Mouse (Mus musculus): ENCODE data around the gene 1600015I10Rik. TPM values are rescaled to one million over a fixed set of nuclear protein-coding genes. Genes with fewer than 3 reads are reported as not detected.
A peak's percentile ranks its signal among the peaks of the same experiment; 100 is the strongest.

1600015I10Rik gene
- polyA plus RNA-seq, 2 experiments: not detected

DNA sequence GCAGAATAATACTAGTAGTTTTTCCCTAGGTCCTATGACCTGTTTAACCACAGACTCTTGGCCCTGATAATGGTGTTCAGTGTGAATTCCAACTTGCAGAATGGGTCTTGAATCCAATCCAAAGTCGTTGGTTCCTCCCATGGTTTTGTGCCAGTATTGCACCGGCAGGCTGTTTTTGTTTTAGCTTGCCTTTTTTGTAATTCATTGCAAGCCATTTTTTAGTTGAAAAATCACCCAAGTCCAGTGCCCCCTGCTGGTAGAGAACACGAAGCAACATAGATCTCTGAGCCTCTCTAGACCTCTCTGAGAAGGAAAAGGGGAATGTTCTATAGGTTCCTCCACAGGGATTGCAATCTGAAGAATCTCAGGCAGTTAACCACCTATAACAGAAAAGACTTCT is 17.7 kb upstream of the 1600015I10Rik start:
- no peak for DNase-seq (ENCODE audit: low read depth in 3 of 3, low spot score in 3 of 3)

GRCm38 (mm10) chr6:48913587-48913986 is 16.1 kb upstream of the 1600015I10Rik start:
- H3K9me3 ChIP-seq (ENCODE audit: control insufficient read depth, low read length): no peaks in the 10 kb centered on the region
- ATAC-seq (ENCODE audit: insufficient read depth): no peak

More for the DNA sequence above, 17.7 kb upstream of the 1600015I10Rik start:
- Histone ChIP-seq H3K4me2 (ENCODE audit: low read depth) (no peak overlapping the region), H3K27me3 (ENCODE audit: control insufficient read depth, insufficient read depth, low read length) (no peaks in the 10 kb centered on the region), H3K36me3 (replicated peaks; ENCODE audit: control insufficient read depth, insufficient read depth, low read depth) (no peaks in the 10 kb centered on the region), H3K4me1 (replicated peaks; ENCODE audit: control insufficient read depth in 2 of 2, insufficient read depth in 2 of 2, low read length in 1 of 2) (no peaks in the 10 kb centered on the region), H3K9ac (replicated peaks) (no peak overlapping the region), H3K27ac (no peak overlapping the region), H3K9me3 (ENCODE audit: control insufficient read depth, low read length) (no peaks in the 10 kb centered on the region), H3K4me3 (ENCODE audit: insufficient read depth in 1 of 2, low read depth in 2 of 2, low read length in 2 of 2) (no peak overlapping the region)
- ATAC-seq (ENCODE audit: insufficient read depth): no peak
- WGBS (ENCODE audit: insufficient replicate concordance): 13% methylated on average over 3 of the region's 3 CpGs
- no peak for TF ChIP-seq EP300 (IDR thresholded peaks at IDR 0.05; ENCODE audit: low read depth)
- TF ChIP-seq CTCF (IDR thresholded peaks at IDR 0.05; ENCODE audit: low read depth): peak; percentile 49

DNA sequence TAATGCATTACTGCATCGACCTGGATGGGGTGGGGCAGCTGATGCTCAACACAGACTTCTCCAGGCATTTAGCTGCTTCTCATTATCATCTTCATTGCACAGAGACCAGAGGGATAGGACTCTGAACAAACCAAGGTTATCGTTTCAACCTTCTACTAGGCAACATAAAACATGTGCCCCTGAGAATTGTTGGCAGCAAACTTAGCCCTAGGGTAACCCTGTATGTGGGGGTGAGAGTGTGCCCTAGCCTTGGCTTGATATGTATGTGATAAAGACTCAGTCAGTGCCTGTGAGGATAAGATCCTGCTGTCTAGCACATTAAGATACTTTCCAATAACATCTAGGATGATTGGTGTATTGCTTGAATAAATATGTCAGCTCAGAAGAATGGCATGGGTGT is 19.9 kb downstream of the 1600015I10Rik start:
- Histone ChIP-seq H3K9ac (replicated peaks) (no peak overlapping the region), H3K4me3 (ENCODE audit: insufficient read depth in 1 of 2, low read depth in 2 of 2, low read length in 2 of 2) (no peak overlapping the region), H3K4me2 (ENCODE audit: low read depth) (no peak overlapping the region), H3K9me3 (ENCODE audit: control insufficient read depth, low read length) (no peaks in the 10 kb centered on the region), H3K27ac (no peak overlapping the region), H3K27me3 (ENCODE audit: control insufficient read depth, insufficient read depth, low read length) (no peaks in the 10 kb centered on the region), H3K4me1 (replicated peaks; ENCODE audit: control insufficient read depth in 2 of 2, insufficient read depth in 2 of 2, low read length in 1 of 2) (no peaks in the 10 kb centered on the region), H3K36me3 (replicated peaks; ENCODE audit: control insufficient read depth, insufficient read depth, low read depth) (no peaks in the 10 kb centered on the region)
- 51% methylated on average over 2 of the region's 2 CpGs for WGBS (ENCODE audit: insufficient replicate concordance)
- no peak for TF ChIP-seq CTCF (IDR thresholded peaks at IDR 0.05; ENCODE audit: low read depth)
- no peak for TF ChIP-seq EP300 (IDR thresholded peaks at IDR 0.05; ENCODE audit: low read depth)
- DNase-seq (ENCODE audit: low read depth in 3 of 3, low spot score in 3 of 3) (no peak), ATAC-seq (ENCODE audit: insufficient read depth) (no peak)

More at GRCm38 (mm10) chr6:48913587-48913986, 16.1 kb upstream of the 1600015I10Rik start:
- no peak for DNase-seq (ENCODE audit: low read depth in 3 of 3, low spot score in 3 of 3)
- Histone ChIP-seq H3K27ac (no peak overlapping the region), H3K9ac (replicated peaks) (no peak overlapping the region), H3K4me3 (ENCODE audit: insufficient read depth in 1 of 2, low read depth in 2 of 2, low read length in 2 of 2) (no peak overlapping the region), H3K4me1 (replicated peaks; ENCODE audit: control insufficient read depth in 2 of 2, insufficient read depth in 2 of 2, low read length in 1 of 2) (no peaks in the 10 kb centered on the region), H3K4me2 (ENCODE audit: low read depth) (no peak overlapping the region), H3K27me3 (ENCODE audit: control insufficient read depth, insufficient read depth, low read length) (no peaks in the 10 kb centered on the region), H3K36me3 (replicated peaks; ENCODE audit: control insufficient read depth, insufficient read depth, low read depth) (no peaks in the 10 kb centered on the region)
- WGBS (ENCODE audit: insufficient replicate concordance): 61% methylated on average over 2 of the region's 2 CpGs
- TF ChIP-seq CTCF (IDR thresholded peaks at IDR 0.05; ENCODE audit: low read depth) (no peak), EP300 (IDR thresholded peaks at IDR 0.05; ENCODE audit: low read depth) (no peak)

- no peaks in the 10 kb centered on the region for H3K9me3 ChIP-seq (ENCODE audit: control insufficient read depth, low read length)
- DNase-seq (ENCODE audit: low read depth in 3 of 3, low spot score in 3 of 3) (no peak), ATAC-seq (ENCODE audit: insufficient read depth) (no peak)
- no peaks in the 10 kb centered on the region for H3K27me3 ChIP-seq (ENCODE audit: control insufficient read depth, insufficient read depth, low read length)
- no peak overlapping the region for H3K4me3 ChIP-seq (ENCODE audit: insufficient read depth in 1 of 2, low read depth in 2 of 2, low read length in 2 of 2)
- H3K36me3 ChIP-seq (replicated peaks; ENCODE audit: control insufficient read depth, insufficient read depth, low read depth): no peaks in the 10 kb centered on the region
- no peak overlapping the region for H3K9ac ChIP-seq (replicated peaks)
- WGBS (ENCODE audit: insufficient replicate concordance): 56% methylated on average over 5 of the region's 5 CpGs
- TF ChIP-seq EP300 (IDR thresholded peaks at IDR 0.05; ENCODE audit: low read depth): no peak
- TF ChIP-seq CTCF (IDR thresholded peaks at IDR 0.05; ENCODE audit: low read depth): no peak
- H3K4me1 ChIP-seq (replicated peaks; ENCODE audit: control insufficient read depth in 2 of 2, insufficient read depth in 2 of 2, low read length in 1 of 2): no peaks in the 10 kb centered on the region
- no peak overlapping the region for H3K27ac ChIP-seq
- no peak overlapping the region for H3K4me2 ChIP-seq (ENCODE audit: low read depth)
These were observed 21.0 kb downstream of the 1600015I10Rik start for GRCm38 (mm10) chr6:48950676-48951075.

GRCm38 (mm10) chr6:48951630-48952029 is 21.9 kb downstream of the 1600015I10Rik start:
- ATAC-seq (ENCODE audit: insufficient read depth) (no peak), DNase-seq (ENCODE audit: low read depth in 3 of 3, low spot score in 3 of 3) (no peak)
- Histone ChIP-seq H3K27ac (no peak overlapping the region), H3K4me2 (ENCODE audit: low read depth) (no peak overlapping the region), H3K36me3 (replicated peaks; ENCODE audit: control insufficient read depth, insufficient read depth, low read depth) (no peaks in the 10 kb centered on the region), H3K9me3 (ENCODE audit: control insufficient read depth, low read length) (no peaks in the 10 kb centered on the region), H3K4me1 (replicated peaks; ENCODE audit: control insufficient read depth in 2 of 2, insufficient read depth in 2 of 2, low read length in 1 of 2) (no peaks in the 10 kb centered on the region), H3K9ac (replicated peaks) (no peak overlapping the region), H3K27me3 (ENCODE audit: control insufficient read depth, insufficient read depth, low read length) (no peaks in the 10 kb centered on the region), H3K4me3 (ENCODE audit: insufficient read depth in 1 of 2, low read depth in 2 of 2, low read length in 2 of 2) (no peak overlapping the region)
- no peak for TF ChIP-seq CTCF (IDR thresholded peaks at IDR 0.05; ENCODE audit: low read depth)
- TF ChIP-seq EP300 (IDR thresholded peaks at IDR 0.05; ENCODE audit: low read depth): no peak
- WGBS (ENCODE audit: insufficient replicate concordance): 26% methylated on average over 6 of the region's 6 CpGs
